Mouse (Mus musculus) retina, postnatal 7 days (tissue): ENCODE measurements around the gene Sh3gl1.
A peak's percentile ranks its signal among the peaks of the same experiment; 100 is the strongest.
"Not testable (repeated sequence)": the region's sequence is repeated elsewhere in the genome, so short reads cannot be mapped to it uniquely, and the experiment has no call there.

ENCODE experiments used
- DNase-seq: peaks from one replicate; pipeline ENCODE4 v3.0.0-alpha.2; 2012; ENCODE audit warnings: low read depth, low spot score

The Sh3gl1 gene

DNA sequence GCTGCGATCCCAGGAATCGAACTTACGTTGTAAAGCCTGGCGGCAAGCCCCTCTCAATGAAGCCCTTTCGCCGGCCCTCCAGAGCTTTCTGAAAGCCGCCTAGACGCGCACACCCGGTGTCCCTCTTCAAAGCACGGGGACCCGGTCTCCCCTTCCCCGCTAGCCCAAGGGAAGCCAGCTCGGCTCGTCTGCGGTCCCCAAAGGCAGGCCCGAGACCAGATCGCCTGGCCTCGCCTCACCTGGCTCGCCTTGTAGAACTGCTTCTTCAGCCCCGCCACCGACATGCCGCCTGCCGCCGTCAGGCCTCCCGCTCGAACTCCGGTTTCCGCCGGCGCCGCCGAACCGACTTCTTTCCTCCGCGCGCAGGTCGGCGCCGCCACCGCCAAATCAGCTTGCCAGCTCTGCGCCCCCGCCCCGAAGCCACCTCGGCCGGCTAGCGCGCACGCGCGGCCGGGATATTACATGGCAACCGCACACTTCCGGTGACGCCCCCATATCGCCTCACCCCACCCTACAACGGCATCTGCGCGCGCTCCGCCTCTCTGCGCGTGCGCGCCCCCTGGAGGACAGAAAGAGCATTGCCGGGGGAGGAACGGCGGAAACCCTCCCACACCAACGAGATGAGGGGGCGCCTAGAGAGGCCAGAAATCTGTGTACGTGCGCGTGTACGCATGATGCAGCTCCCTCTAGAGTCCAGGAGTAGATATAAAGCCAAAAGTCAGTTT lies at the start of gene Sh3gl1:
Sh3gl1 (minus strand) TSS at position 460 of the 725 bp plus-strand sequence.
- DNase-seq: peak; percentile 99

GRCm38 (mm10) chr17:56080781-56081585 lies 44.5 kb upstream of the Sh3gl1 start:
- peak; percentile 52 for DNase-seq

DNA sequence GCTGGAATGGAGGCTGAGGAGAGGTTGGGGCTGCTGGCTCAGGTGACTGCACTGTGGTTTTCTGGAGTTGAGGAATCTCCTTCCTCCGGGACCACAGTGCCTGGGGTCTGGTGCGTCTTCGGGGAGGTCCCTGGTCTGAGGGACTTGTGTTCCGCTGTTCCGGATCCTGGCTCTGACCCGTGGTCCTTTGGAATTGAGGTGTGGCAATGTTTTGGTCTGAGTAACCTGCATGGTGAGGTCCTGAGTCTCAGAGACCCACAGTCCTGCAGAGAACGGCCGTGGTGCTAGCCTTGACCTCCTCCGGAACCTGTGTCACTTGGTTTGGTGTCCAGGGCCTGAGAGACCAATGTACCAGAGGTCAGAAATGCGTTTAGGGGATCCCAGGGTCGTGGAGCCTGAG lies 43.5 kb upstream of the Sh3gl1 start:
- no peak for DNase-seq

GRCm38 (mm10) chr17:56078880-56079795 lies 42.7 kb upstream of the Sh3gl1 start, which contains the start of gene Hdgfl2:
TSS of gene Hdgfl2 (plus strand) at chr17:56079634.
- DNase-seq: peak; percentile 99

DNA sequence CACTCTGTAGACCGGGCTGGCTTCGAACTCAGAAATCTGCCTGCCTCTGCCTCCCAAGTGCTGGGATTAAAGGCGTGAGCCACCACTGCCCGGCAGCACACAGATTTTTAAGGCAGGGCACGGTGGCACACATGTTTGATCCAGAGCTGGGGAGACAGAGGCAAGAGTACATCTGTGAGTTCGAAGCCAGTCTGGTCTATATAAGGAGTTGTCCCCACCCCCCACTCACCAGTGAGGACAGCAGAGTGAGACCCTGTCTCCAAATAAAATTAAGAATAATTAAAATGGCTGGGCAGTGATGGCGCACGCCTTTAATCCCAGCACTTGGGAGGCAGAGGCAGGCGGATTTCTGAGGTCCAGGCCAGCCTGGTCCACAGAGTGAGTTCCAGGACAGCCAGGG lies 41.9 kb upstream of the Sh3gl1 start:
- not testable (repeated sequence) for DNase-seq

GRCm38 (mm10) chr17:56077523-56077922 lies 41.1 kb upstream of the Sh3gl1 start:
- DNase-seq: no peak

GRCm38 (mm10) chr17:56074827-56075208 lies 38.4 kb upstream of the Sh3gl1 start, which contains the start of gene Ubxn6:
TSS of gene Ubxn6 (minus strand) at chr17:56075028.
- peak; percentile 92 for DNase-seq

DNA sequence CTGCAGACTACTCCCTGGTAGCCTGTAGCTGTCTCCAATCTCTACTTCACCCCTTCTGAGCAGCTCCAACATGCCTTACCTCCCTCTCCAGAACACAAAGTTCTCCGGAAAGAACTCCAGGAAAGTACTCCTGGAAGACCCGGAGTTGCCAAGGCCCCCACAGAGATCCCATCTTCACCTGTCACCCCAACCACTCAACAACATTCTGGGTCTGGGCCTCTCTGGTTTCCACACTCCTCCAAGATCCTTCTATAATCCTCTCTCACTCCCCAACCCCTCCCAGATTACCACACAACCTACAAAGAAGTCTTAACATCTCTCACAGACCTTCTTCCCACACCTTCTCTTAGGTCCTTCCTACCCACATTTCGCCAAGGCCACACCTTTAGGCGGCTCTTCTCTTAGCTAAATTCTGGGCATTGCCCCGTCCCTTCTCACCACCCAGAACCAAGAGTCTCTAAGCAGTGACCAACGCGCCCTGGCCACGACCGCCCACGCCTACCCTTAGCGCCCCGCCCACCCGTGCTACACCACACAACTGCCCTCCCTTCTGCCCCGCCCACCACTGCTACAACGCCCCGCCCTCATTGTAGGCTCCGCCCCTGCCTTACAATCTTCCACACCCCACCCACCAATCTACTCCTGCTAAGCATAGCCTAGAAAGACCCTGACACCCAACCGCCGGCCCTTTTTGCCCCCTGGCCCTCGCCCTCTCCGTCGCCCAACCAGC lies 37.8 kb upstream of the Sh3gl1 start:
- peak; percentile 72 for DNase-seq

DNA sequence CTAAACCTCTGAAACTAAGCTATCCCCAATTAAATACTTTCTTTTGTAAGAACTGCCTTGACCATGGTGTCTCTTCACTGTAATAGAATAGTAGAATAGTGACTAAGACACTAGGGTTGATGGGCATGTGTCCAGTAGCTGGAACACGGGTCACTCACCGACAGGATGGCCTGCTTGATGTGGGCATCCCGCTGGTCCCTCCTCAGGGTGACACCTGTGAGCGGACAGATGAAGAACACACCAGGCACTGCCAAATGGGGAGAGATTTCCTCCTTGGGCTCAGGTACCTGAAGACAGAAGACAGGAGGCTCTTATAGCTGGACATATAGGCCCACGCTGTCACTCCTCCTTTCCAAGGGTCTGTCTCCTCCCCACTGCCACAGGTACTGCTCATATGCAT lies 35.8 kb upstream of the Sh3gl1 start:
- DNase-seq: no peak

DNA sequence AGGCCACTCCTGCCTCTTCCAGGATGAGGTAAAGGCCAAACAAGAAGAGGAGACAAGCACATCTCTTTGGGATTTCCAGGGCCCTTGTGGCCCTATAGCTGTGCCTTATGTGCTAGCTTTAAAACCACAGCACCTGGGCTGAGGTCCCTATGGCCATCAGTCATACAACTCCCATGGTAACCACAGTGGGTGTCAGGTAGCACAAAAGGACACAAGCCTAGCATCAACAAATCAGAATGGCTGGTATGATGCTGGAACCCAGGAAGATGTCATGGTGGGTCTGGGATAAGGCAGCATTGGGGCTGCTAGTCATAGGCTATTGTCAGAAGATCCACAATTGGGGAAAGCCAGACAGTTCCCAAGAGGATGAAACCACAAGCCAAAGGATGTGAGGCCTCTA lies 34.7 kb upstream of the Sh3gl1 start:
- DNase-seq: no peak

GRCm38 (mm10) chr17:56069066-56069465 lies 32.6 kb upstream of the Sh3gl1 start:
- DNase-seq: no peak

DNA sequence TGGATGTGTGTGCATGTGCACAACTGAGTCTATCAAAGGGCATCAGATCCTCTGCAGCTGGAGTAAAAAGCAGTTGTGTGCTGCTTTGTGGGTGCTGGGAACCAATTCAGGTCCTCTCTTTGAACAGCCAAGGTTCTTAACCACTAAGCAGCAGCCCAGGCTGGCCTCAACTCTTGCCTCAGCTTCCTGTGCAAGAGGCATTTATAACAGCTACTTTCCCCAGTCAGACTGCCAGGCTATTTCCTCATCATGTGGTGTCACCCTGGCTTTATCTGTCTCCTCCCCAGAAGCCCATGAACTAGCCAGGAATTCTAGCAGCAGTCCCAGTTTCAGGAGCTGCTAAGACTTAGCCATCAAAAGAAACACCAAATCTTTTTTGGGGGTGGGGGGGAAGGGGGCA lies 30.0 kb upstream of the Sh3gl1 start:
- no peak for DNase-seq

GRCm38 (mm10) chr17:56065715-56066114 lies 29.3 kb upstream of the Sh3gl1 start:
- not testable (repeated sequence) for DNase-seq

- DNase-seq: no peak
These were observed 25.6 kb upstream of the Sh3gl1 start for GRCm38 (mm10) chr17:56062081-56062480.

GRCm38 (mm10) chr17:56057381-56058120 lies 21.1 kb upstream of the Sh3gl1 start:
- DNase-seq: no peak

DNA sequence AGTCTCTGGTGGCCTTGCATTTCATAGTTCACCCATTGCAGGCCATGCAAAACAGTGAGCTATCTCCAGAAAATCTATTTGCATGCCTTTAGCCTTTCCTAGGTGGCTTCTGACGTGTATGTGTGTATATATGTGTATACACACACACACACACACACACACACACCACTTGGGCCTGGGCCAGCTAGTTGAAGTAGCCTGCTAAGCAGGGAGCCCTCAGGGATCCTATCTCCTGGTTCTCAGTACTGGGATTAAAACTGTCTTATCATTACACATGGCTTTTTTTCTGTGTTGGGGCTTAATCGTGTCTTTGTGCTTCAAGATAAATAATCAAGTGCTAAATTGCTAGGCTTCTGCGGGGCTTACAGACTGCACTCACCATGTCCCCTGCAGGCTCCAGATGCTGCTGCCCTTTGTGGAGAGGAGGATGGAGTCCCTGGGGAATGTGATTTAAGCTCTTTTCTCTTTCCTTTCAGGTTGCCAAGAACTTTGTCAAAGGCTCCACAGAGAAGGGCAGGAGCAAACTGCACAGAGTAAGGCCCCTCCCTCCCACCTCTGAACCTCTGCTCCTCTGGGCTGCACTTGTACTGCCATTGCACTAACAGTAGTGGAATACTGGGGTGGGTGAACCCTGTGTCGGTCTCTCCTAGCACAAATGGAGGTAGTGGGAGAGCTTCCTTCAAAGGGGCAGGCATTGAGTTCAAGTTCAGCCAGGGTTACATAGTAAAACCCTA lies 19.7 kb upstream of the Sh3gl1 start:
- no peak for DNase-seq

DNA sequence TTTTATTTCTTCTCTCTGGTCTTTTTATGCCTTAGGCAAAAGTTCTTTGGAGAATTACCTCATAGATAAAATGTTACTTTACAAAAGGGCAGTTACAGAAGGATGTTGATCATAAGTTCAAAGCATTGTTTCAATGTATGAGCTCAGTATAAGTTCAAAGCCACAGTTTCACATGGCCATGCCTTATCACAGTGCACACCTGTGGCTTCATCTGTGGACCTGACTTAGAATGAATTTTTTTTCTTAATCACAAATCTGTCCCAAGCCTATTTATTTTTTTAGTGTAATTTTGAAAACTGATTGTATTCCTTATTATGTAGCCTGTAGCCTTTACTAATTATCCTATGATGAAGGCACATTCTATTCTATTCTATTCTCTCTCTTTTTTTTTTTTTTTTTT lies 18.5 kb upstream of the Sh3gl1 start:
- DNase-seq: no peak

DNA sequence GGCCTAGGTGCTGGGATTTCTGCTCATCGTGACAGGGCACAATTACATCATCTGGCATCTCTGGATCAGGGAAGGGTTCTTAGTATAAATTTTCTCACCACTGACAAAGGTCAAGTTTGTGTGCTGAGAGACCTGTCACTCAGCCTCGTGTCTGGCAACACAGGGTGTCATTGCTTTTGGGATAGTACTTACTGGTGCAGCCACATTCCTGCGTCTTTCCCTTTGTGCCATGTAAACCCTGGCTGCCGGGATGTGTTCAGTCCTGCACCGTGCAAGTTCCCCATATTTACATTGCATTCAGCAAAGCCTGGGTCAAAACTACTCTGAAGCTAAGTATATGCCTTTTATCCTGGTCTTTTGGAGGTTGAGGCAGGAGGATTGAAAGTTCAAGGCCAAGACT lies 14.9 kb upstream of the Sh3gl1 start:
- DNase-seq: no peak

DNA sequence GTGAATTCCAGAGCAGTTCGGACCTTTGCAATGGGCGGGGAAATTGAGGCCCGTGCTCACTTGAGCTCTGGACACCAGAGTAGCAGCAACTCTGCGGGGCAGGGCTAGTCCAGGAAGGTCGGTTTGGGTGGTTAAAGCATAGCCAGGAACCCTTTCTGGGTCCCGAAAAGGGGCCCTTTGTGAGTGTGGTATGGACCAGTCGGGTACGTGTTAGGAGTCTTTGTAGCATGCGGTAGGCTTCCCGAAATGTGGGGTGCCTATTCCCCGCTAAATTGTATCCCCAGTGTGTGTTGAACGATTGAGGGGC lies 4.4 kb upstream of the Sh3gl1 start:
- DNase-seq: no peak
